Mouse (Mus musculus) C2C12 (cell line): ENCODE results near the gene Rimkla. TPM values are rescaled to one million over a fixed set of nuclear protein-coding genes. Genes with fewer than 3 reads are reported as not detected.

ENCODE experiments used
- H3K27me3 ChIP-seq: one replicate; pipeline ENCODE4 v1.6.1; 2011; ENCODE audit not compliant: control insufficient read depth, insufficient read depth, insufficient read length
- H3K36me3 ChIP-seq: one replicate; pipeline ENCODE4 v1.6.1; 2011; ENCODE audit not compliant: control insufficient read depth, insufficient read depth
- H3K4me3 ChIP-seq: one replicate; pipeline ENCODE4 v1.5.1; 2011; ENCODE audit warnings: mild to moderate bottlenecking, control low read depth; ENCODE audit not compliant: poor library complexity, insufficient read depth, severe bottlenecking
- H3K79me2 ChIP-seq: one replicate; pipeline ENCODE4 v1.6.1; 2011; ENCODE audit not compliant: control insufficient read depth, insufficient read depth
- H3K79me3 ChIP-seq: one replicate; pipeline ENCODE4 v1.6.1; 2011; ENCODE audit warnings: low read depth, control low read depth
- H3ac ChIP-seq: one replicate; pipeline ENCODE3; 2011; ENCODE audit warnings: low read depth; ENCODE audit not compliant: control insufficient read depth, insufficient read length
- CEBPB ChIP-seq: IDR thresholded peaks from one replicate; pipeline ENCODE4 v1.6.1; 2011; ENCODE audit warnings: low read depth, mild to moderate bottlenecking, control low read depth, moderate library complexity
- CTCF ChIP-seq: IDR thresholded peaks from one replicate; pipeline ENCODE4 v1.5.1; 2011; ENCODE audit not compliant: control insufficient read depth, insufficient read depth, insufficient read length
- FOSL1 ChIP-seq: IDR thresholded peaks from one replicate; pipeline ENCODE4 v1.8.0; 2011; ENCODE audit warnings: mild to moderate bottlenecking, low read length; ENCODE audit not compliant: poor library complexity, insufficient read depth, severe bottlenecking
- MAX ChIP-seq: IDR thresholded peaks from one replicate; pipeline ENCODE4 v1.6.1; 2011; ENCODE audit warnings: mild to moderate bottlenecking, control low read depth
- MYOD1 ChIP-seq: IDR thresholded peaks from one replicate; pipeline ENCODE4 v1.6.1; 2011; ENCODE audit warnings: low read depth; ENCODE audit not compliant: control insufficient read depth, insufficient read length
- MYOG ChIP-seq: IDR thresholded peaks from one replicate; pipeline ENCODE4 v1.6.1; 2011; ENCODE audit not compliant: control insufficient read depth, insufficient read length; ENCODE audit errors: extremely low read depth
- USF1 ChIP-seq: IDR thresholded peaks from one replicate; pipeline ENCODE4 v1.6.1; 2011; ENCODE audit warnings: low read depth, mild to moderate bottlenecking, control low read depth, moderate library complexity
- polyA plus RNA-seq: library from polyadenylated mRNA; unstranded; fragments of >200 nt; fragmentation: generic; extraction: Trizol; gene quantifications from one replicate; pipeline ENCODE4 v1.2.1, GENCODE M21; 2012; ENCODE audit warnings: missing spikeins

Rimkla gene
- polyA plus RNA-seq, 1 experiment = not detected

DNA sequence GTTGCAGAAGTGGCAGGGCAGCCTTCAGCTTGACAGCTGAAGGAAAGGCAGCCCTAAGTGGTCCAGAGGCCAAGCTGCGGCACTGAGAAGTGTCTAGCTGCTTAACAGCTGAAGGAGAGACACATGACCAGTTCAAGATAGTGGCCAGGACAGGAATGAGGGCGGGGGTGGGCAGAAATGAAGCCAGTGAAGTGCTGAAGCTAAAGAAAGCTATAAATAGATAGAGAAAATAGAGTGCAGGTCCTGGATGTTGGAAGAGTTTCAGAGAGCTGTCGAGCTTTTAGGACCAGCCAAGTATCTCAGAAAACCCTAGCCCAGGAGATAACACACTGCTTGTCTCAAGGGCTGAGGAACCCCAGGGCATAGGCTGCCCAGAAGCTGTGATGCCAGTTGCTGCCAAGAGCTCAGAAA is 20.3 kb upstream of the Rimkla start:
- H3K79me2 ChIP-seq = no peaks in the 10 kb centered on the region
- H3K4me3 ChIP-seq = no peak overlapping the region
- H3ac ChIP-seq = no peak overlapping the region
- no peaks in the 10 kb centered on the region for H3K36me3 ChIP-seq
- TF ChIP-seq MYOG = no peak
- peaks cover 7% of the 10 kb centered on the region for H3K27me3 ChIP-seq
- H3K79me3 ChIP-seq = no peaks in the 10 kb centered on the region

GRCm38 (mm10) chr4:119511591-119511990 is 19.2 kb upstream of the Rimkla start:
- H3K4me3 ChIP-seq = no peak overlapping the region
- H3K79me2 ChIP-seq = no peaks in the 10 kb centered on the region
- H3K36me3 ChIP-seq = no peaks in the 10 kb centered on the region
- no peaks in the 10 kb centered on the region for H3K79me3 ChIP-seq
- TF ChIP-seq FOSL1 (no peak), CEBPB (no peak), MYOD1 (no peak), CTCF (no peak), USF1 (no peak), MAX (no peak), MYOG (no peak)
- H3K27me3 ChIP-seq = peaks cover 10% of the 10 kb centered on the region
- H3ac ChIP-seq = no peak overlapping the region

DNA sequence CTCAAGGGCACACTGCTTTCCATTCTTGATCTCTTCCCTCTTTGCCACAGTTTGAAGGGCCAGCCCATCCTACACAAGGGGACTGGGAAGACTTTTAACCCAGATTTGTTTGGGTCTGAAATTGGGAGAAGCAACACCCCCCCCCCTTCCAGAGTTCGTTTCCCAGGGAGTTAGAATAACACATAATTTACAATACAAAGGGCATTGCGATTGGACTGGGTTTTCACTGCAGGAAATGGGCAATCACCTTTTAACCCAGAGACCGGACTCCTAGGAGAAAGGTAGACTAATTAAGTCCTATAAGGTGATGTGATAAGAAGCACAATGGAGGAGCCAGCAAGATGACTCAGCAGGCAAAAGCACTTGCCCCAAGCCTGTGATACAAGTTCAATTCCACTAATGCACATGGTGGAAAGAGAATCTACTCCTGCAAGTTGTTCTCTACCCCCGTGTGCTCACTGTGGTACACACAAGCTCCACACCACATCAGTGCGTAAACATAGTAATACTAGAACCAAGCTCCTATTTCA is 6.0 kb upstream of the Rimkla start:
- H3K27me3 ChIP-seq = peaks cover 3% of the 10 kb centered on the region
- TF ChIP-seq CTCF (no peak), FOSL1 (no peak), MAX (no peak), MYOG (no peak), USF1 (no peak), MYOD1 (no peak), CEBPB (no peak)
- no peaks in the 10 kb centered on the region for H3K36me3 ChIP-seq
- no peaks in the 10 kb centered on the region for H3K79me3 ChIP-seq
- H3ac ChIP-seq = no peak overlapping the region
- no peak overlapping the region for H3K4me3 ChIP-seq
- H3K79me2 ChIP-seq = no peaks in the 10 kb centered on the region

- no peak overlapping the region for H3K4me3 ChIP-seq
- no peaks in the 10 kb centered on the region for H3K79me2 ChIP-seq
- no peaks in the 10 kb centered on the region for H3K79me3 ChIP-seq
- TF ChIP-seq USF1 (no peak), MAX (no peak), MYOD1 (no peak), FOSL1 (no peak), CTCF (no peak), MYOG (no peak), CEBPB (no peak)
- H3K27me3 ChIP-seq = peaks cover 11% of the 10 kb centered on the region
- H3ac ChIP-seq = no peak overlapping the region
- H3K36me3 ChIP-seq = no peaks in the 10 kb centered on the region
Measured at GRCm38 (mm10) chr4:119492933-119493327, 502 bp upstream of the Rimkla start.

- Histone ChIP-seq H3ac (no peak overlapping the region), H3K79me3 (no peaks in the 10 kb centered on the region), H3K79me2 (no peaks in the 10 kb centered on the region), H3K27me3 (peaks cover 11% of the 10 kb centered on the region), H3K36me3 (no peaks in the 10 kb centered on the region), H3K4me3 (no peak overlapping the region)
- TF ChIP-seq MAX = no peak
- TF ChIP-seq FOSL1 = no peak
- TF ChIP-seq MYOG = no peak
- TF ChIP-seq CEBPB = no peak
- no peak for TF ChIP-seq MYOD1
- no peak for TF ChIP-seq CTCF
- no peak for TF ChIP-seq USF1
Measured at GRCm38 (mm10) chr4:119490806-119491205, 1.6 kb downstream of the Rimkla start.

DNA sequence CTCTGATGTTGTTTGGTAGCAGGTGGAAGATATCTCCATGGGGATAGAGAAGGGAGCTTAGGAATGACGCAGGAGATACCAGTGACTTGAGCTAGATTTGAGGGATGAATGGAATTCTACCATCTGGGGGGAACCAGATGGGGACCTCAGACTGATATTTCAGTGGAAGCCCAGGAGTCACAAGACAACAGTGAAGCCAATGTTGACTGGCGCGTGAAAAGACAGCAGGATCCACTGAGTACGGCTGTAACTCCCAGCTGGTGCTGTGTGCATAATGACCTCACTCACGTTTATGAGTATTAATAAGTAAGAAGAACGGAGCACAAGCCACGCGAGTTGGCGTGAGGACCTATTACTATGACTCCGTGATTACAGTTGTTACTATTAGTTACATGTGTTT is 2.8 kb downstream of the Rimkla start:
- Histone ChIP-seq H3K4me3 (no peak overlapping the region), H3ac (no peak overlapping the region), H3K79me2 (no peaks in the 10 kb centered on the region), H3K36me3 (no peaks in the 10 kb centered on the region), H3K27me3 (peaks cover 11% of the 10 kb centered on the region), H3K79me3 (no peaks in the 10 kb centered on the region)
- no peak for TF ChIP-seq USF1
- TF ChIP-seq MYOD1 = no peak
- TF ChIP-seq FOSL1 = no peak
- no peak for TF ChIP-seq CTCF
- TF ChIP-seq CEBPB = no peak
- TF ChIP-seq MAX = no peak
- no peak for TF ChIP-seq MYOG
